Mouse (Mus musculus) small intestine, adult 2 months (tissue): ENCODE results near the gene Rufy2. TPM values are rescaled to one million over a fixed set of nuclear protein-coding genes. Genes with fewer than 3 reads are reported as not detected.

Source experiments
- H3K27ac ChIP-seq: fragments of 200-500 bp; 2 replicates; pipeline ENCODE4 v1.5.1; 2012; ENCODE audit warnings: low read depth, low read length, control low read depth, inconsistent platforms; ENCODE audit not compliant: insufficient read depth
- H3K27me3 ChIP-seq: fragments of 200-500 bp; 2 replicates; pipeline ENCODE4 v1.6.1; 2012; ENCODE audit warnings: mild to moderate bottlenecking, moderate library complexity, low read length, inconsistent platforms; ENCODE audit not compliant: control insufficient read depth, insufficient read depth
- H3K36me3 ChIP-seq: fragments of 200-500 bp; 2 replicates; pipeline ENCODE4 v1.6.1; 2012; ENCODE audit warnings: mild to moderate bottlenecking, low read length, control low read depth, inconsistent platforms; ENCODE audit not compliant: control insufficient read depth, insufficient read depth
- H3K4me1 ChIP-seq: fragments of 200-500 bp; 2 replicates; pipeline ENCODE4 v1.6.1; 2012; ENCODE audit warnings: low read length, inconsistent platforms, mixed read lengths; ENCODE audit not compliant: control insufficient read depth, insufficient read depth, insufficient read length
- H3K4me3 ChIP-seq: fragments of 200-500 bp; 2 replicates; pipeline ENCODE4 v1.5.1; 2012; ENCODE audit warnings: low read depth, mild to moderate bottlenecking, control low read depth, inconsistent platforms, low read length, moderate library complexity
- CTCF ChIP-seq: fragments of 200-500 bp; IDR thresholded peaks from 2 replicates; pipeline ENCODE4 v1.5.1; 2012; ENCODE audit warnings: low read depth, mild to moderate bottlenecking, control low read depth, inconsistent platforms, low read length, moderate library complexity, mixed read lengths; ENCODE audit not compliant: insufficient replicate concordance, insufficient read length; ENCODE audit errors: extremely low read depth
- POLR2A ChIP-seq: fragments of 200-500 bp; IDR thresholded peaks from 2 replicates; pipeline ENCODE4 v1.6.1; 2012; ENCODE audit warnings: low read depth, mild to moderate bottlenecking, control low read depth, inconsistent platforms, low read length, moderate library complexity
- WGBS: fragments of 180-500 bp; shearing (Covaris S2); methylation state at CpG from one replicate; pipeline ENCODE4 v1.1.7; 2018; 5-methylcytosine and 5-hydroxymethylcytosine counted together
- polyA plus RNA-seq: library from polyadenylated mRNA; depleted of rRNA; stranded (reverse); fragments of >200 nt; gene quantifications from 2 replicates; pipeline ENCODE4 v1.2.3, GENCODE M21; 2012

The Rufy2 gene
- polyA plus RNA-seq, 1 experiment = 1.1 TPM

GRCm38 (mm10) chr10:62993991-62994390 is 14.0 kb downstream of the Rufy2 start:
- no peaks in the 10 kb centered on the region for H3K27me3 ChIP-seq
- H3K27ac ChIP-seq = no peak overlapping the region
- no peak overlapping the region for H3K4me3 ChIP-seq
- H3K36me3 ChIP-seq = peaks cover 51% of the 10 kb centered on the region
- no peaks in the 10 kb centered on the region for H3K4me1 ChIP-seq
- TF ChIP-seq CTCF (no peak), POLR2A (no peak)
- WGBS = 64% methylated on average over 4 of the region's 9 CpGs

DNA sequence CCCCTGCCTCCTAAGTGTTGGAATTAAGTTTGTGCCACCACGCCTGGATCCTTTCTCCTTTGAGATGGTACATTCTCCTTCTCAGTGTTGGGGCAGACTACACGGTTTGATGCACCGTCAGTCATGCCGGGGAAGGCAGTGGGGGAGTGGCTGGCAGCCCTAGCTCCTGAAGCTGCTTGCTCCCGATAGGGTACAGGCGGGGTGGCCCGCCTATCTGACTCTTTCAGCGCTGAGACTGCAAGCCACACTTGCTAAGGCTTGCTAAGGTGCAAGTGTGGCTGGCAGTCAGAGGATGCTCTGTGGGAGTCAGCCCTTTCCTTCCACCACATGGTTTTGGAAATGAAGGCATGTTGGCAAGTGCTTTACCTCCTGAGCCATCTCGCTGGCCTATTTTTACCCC is 20.6 kb downstream of the Rufy2 start:
- no peak overlapping the region for H3K4me3 ChIP-seq
- no peak overlapping the region for H3K27ac ChIP-seq
- no peak for TF ChIP-seq CTCF
- TF ChIP-seq POLR2A = no peak
- WGBS = 76% methylated on average over 9 of the region's 9 CpGs
- no peaks in the 10 kb centered on the region for H3K4me1 ChIP-seq
- no peaks in the 10 kb centered on the region for H3K27me3 ChIP-seq
- H3K36me3 ChIP-seq = peaks cover 47% of the 10 kb centered on the region

GRCm38 (mm10) chr10:63003252-63003651 is 23.2 kb downstream of the Rufy2 start:
- H3K4me1 ChIP-seq = no peaks in the 10 kb centered on the region
- peaks cover 44% of the 10 kb centered on the region for H3K36me3 ChIP-seq
- H3K27ac ChIP-seq = no peak overlapping the region
- 77% methylated on average over 9 of the region's 9 CpGs for WGBS
- H3K4me3 ChIP-seq = no peak overlapping the region
- H3K27me3 ChIP-seq = no peaks in the 10 kb centered on the region
- no peak for TF ChIP-seq CTCF
- no peak for TF ChIP-seq POLR2A

GRCm38 (mm10) chr10:63004556-63004955 is 24.5 kb downstream of the Rufy2 start:
- TF ChIP-seq CTCF = no peak
- no peaks in the 10 kb centered on the region for H3K4me1 ChIP-seq

GRCm38 (mm10) chr10:63008193-63008592 is 28.2 kb downstream of the Rufy2 start:
- Histone ChIP-seq H3K27me3 (no peaks in the 10 kb centered on the region), H3K4me1 (no peaks in the 10 kb centered on the region), H3K36me3 (peaks cover 44% of the 10 kb centered on the region), H3K4me3 (no peak overlapping the region), H3K27ac (no peak overlapping the region)
- WGBS = 46% methylated on average over 3 of the region's 3 CpGs
- TF ChIP-seq POLR2A (no peak), CTCF (no peak)

More at GRCm38 (mm10) chr10:63004556-63004955, 24.5 kb downstream of the Rufy2 start:
- peaks cover 44% of the 10 kb centered on the region for H3K36me3 ChIP-seq
- no peak overlapping the region for H3K27ac ChIP-seq
- 93% methylated on average over 9 of the region's 9 CpGs for WGBS
- no peak overlapping the region for H3K4me3 ChIP-seq
- H3K27me3 ChIP-seq = no peaks in the 10 kb centered on the region

GRCm38 (mm10) chr10:63010268-63010667 is 30.2 kb downstream of the Rufy2 start:
- Histone ChIP-seq H3K4me3 (no peak overlapping the region), H3K4me1 (no peaks in the 10 kb centered on the region), H3K27me3 (no peaks in the 10 kb centered on the region), H3K27ac (no peak overlapping the region), H3K36me3 (peaks cover 44% of the 10 kb centered on the region)
- TF ChIP-seq POLR2A = no peak
- TF ChIP-seq CTCF = no peak
- 76% methylated on average over 4 of the region's 4 CpGs for WGBS

DNA sequence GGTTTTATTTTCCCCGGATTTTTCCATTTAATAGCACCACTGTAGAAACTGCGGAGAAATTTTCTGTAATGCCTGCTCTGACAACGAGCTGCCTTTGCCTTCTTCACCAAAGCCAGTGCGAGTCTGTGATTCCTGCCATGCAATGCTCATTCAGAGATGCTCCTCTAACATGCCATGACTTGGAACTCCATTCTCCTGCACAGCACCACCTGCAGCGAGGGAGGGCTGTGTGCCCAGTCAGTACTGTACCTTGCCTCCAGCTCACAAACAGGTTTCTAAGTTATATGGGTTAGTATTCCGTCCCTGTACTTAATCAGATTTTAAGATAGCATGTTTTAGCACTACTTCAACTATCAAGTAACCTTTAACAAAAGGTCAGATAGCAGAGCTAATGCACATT is 31.5 kb downstream of the Rufy2 start:
- WGBS = 84% methylated on average over 6 of the region's 6 CpGs

DNA sequence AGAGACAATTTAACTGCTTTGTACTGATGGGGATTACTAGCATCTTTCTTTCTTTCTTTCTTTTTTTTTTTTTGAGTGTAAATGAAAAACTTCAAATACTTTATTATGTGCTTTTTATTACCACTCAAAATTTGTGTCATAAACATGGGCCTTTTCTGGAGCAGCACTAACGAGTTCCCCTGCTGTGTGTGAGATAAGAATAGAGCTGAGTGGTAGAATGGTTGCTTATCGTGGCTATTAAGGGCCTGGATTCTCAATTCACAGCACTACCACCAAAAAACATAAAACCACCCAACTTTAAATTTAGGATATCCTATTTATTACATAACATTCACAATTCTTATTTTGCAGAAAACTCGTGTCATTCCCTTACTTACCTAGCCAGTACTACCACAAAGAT is 33.5 kb downstream of the Rufy2 start:
- no peak overlapping the region for H3K27ac ChIP-seq
- TF ChIP-seq POLR2A = no peak
- TF ChIP-seq CTCF = no peak
- no peaks in the 10 kb centered on the region for H3K4me1 ChIP-seq
- no peak overlapping the region for H3K4me3 ChIP-seq
- 67% methylated on average over 3 of the region's 3 CpGs for WGBS
- no peaks in the 10 kb centered on the region for H3K27me3 ChIP-seq
- H3K36me3 ChIP-seq = peaks cover 55% of the 10 kb centered on the region

More for the DNA sequence above, 31.5 kb downstream of the Rufy2 start:
- H3K27ac ChIP-seq = no peak overlapping the region
- TF ChIP-seq CTCF = no peak
- TF ChIP-seq POLR2A = no peak
- H3K4me1 ChIP-seq = no peaks in the 10 kb centered on the region
- no peak overlapping the region for H3K4me3 ChIP-seq
- peaks cover 49% of the 10 kb centered on the region for H3K36me3 ChIP-seq
- no peaks in the 10 kb centered on the region for H3K27me3 ChIP-seq
